Mouse (Mus musculus) left cerebral cortex, adult 2 months (tissue): ENCODE data around the gene BC005537. TPM values are rescaled to one million over a fixed set of nuclear protein-coding genes. Genes with fewer than 3 reads are reported as not detected.

Experiments used
- DNase-seq, 2 experiments: peaks; one replicate each; pipeline ENCODE4 v3.0.0; 2021 to 2022; ENCODE audit warnings: low spot score in 2 of 2, mixed read lengths in 1 of 2; ENCODE audit errors: extremely low spot score in 1 of 2
- H3K27ac ChIP-seq: fragments of 200-600 bp; 2 replicates; pipeline ENCODE4 v1.8.1; 2022
- H3K4me3 ChIP-seq: fragments of 200-600 bp; 2 replicates; pipeline ENCODE4 v1.8.1; 2022
- CTCF ChIP-seq: fragments of 200-600 bp; IDR thresholded peaks from 2 replicates; pipeline ENCODE4 v1.8.1; 2022; ENCODE audit warnings: antibody characterized with exemption, mild to moderate bottlenecking, moderate library complexity
- intact Hi-C: fragments of 180-260 bp; cut with DNase I; formaldehyde crosslinking; loops from one replicate; pipeline ENCODE4 v1.15.1; 2025
- total RNA-seq, 2 experiments: library from RNA; stranded (reverse); gene quantifications; 2 replicates each; pipeline ENCODE4 v1.2.3; 2021

Gene BC005537
- total RNA-seq, 2 experiments from 2014 or later: 151 to 161 TPM

- peak overlapping the region; percentile 99 for H3K4me3 ChIP-seq
- DNase-seq: peak; percentile 22 to 31
- TF ChIP-seq CTCF: no peak
- peak overlapping the region; percentile 99 for H3K27ac ChIP-seq
- intact Hi-C loops: no loop called here
Measured at GRCm38 (mm10) chr13:24802131-24802691, 754 bp downstream of the BC005537 start.

GRCm38 (mm10) chr13:24803196-24803595 lies 1.7 kb downstream of the BC005537 start:
- no peak for DNase-seq
- H3K4me3 ChIP-seq: peak overlapping the region; percentile 99
- intact Hi-C loops: no loop called here
- no peak for TF ChIP-seq CTCF
- no peak overlapping the region for H3K27ac ChIP-seq

- intact Hi-C loops: no loop called here
- no peak for DNase-seq
- TF ChIP-seq CTCF: no peak
- H3K4me3 ChIP-seq: no peak overlapping the region
- H3K27ac ChIP-seq: no peak overlapping the region
Measured at GRCm38 (mm10) chr13:24806079-24806478, 4.6 kb downstream of the BC005537 start.

- TF ChIP-seq CTCF: no peak
- DNase-seq: no peak
- Histone ChIP-seq H3K4me3 (no peak overlapping the region), H3K27ac (no peak overlapping the region)
- intact Hi-C loops: no loop called here
Measured at GRCm38 (mm10) chr13:24812521-24812920, 11.1 kb downstream of the BC005537 start.

- intact Hi-C loops: no loop called here
- no peak overlapping the region for H3K27ac ChIP-seq
- DNase-seq: no peak
- H3K4me3 ChIP-seq: no peak overlapping the region
- no peak for TF ChIP-seq CTCF
Measured at GRCm38 (mm10) chr13:24814616-24815015, 13.2 kb downstream of the BC005537 start.

- TF ChIP-seq CTCF: no peak
- DNase-seq: no peak
- Histone ChIP-seq H3K27ac (no peak overlapping the region), H3K4me3 (no peak overlapping the region)
- intact Hi-C loops: no loop called here
Measured at GRCm38 (mm10) chr13:24816125-24817092, 15.0 kb downstream of the BC005537 start.

GRCm38 (mm10) chr13:24819931-24820330 lies 18.5 kb downstream of the BC005537 start:
- no peak for DNase-seq
- intact Hi-C loops: no loop called here
- TF ChIP-seq CTCF: no peak
- no peak overlapping the region for H3K27ac ChIP-seq
- no peak overlapping the region for H3K4me3 ChIP-seq

- no peak for TF ChIP-seq CTCF
- H3K27ac ChIP-seq: no peak overlapping the region
- peak in 1 of 2 experiments; percentile 11 for DNase-seq
- no peak overlapping the region for H3K4me3 ChIP-seq
- intact Hi-C loops: no loop called here
Measured at GRCm38 (mm10) chr13:24822663-24823343, 21.3 kb downstream of the BC005537 start.

GRCm38 (mm10) chr13:24824647-24825046 lies 23.2 kb downstream of the BC005537 start:
- Histone ChIP-seq H3K4me3 (no peak overlapping the region), H3K27ac (no peak overlapping the region)
- TF ChIP-seq CTCF: no peak
- no peak for DNase-seq
- intact Hi-C loops: no loop called here

- intact Hi-C loops: no loop called here
- H3K27ac ChIP-seq: no peak overlapping the region
- no peak overlapping the region for H3K4me3 ChIP-seq
- no peak for DNase-seq
- no peak for TF ChIP-seq CTCF
Measured at GRCm38 (mm10) chr13:24825587-24825986, 24.1 kb downstream of the BC005537 start.

GRCm38 (mm10) chr13:24826116-24826515 lies 24.7 kb downstream of the BC005537 start:
- DNase-seq: no peak
- TF ChIP-seq CTCF: no peak
- no peak overlapping the region for H3K27ac ChIP-seq
- intact Hi-C loops: no loop called here
- H3K4me3 ChIP-seq: no peak overlapping the region

- peak overlapping the region; percentile 90 for H3K27ac ChIP-seq
- intact Hi-C loops: loop anchor here (1.0 kb wide), 1 partner anchor 31 kb away; no protein-coding TSS in a partner anchor
- no peak for DNase-seq
- TF ChIP-seq CTCF: no peak
- peak overlapping the region; percentile 97 for H3K4me3 ChIP-seq
Measured at GRCm38 (mm10) chr13:24830756-24831352, 29.4 kb downstream of the BC005537 start.
